In the genomic region with DNA sequence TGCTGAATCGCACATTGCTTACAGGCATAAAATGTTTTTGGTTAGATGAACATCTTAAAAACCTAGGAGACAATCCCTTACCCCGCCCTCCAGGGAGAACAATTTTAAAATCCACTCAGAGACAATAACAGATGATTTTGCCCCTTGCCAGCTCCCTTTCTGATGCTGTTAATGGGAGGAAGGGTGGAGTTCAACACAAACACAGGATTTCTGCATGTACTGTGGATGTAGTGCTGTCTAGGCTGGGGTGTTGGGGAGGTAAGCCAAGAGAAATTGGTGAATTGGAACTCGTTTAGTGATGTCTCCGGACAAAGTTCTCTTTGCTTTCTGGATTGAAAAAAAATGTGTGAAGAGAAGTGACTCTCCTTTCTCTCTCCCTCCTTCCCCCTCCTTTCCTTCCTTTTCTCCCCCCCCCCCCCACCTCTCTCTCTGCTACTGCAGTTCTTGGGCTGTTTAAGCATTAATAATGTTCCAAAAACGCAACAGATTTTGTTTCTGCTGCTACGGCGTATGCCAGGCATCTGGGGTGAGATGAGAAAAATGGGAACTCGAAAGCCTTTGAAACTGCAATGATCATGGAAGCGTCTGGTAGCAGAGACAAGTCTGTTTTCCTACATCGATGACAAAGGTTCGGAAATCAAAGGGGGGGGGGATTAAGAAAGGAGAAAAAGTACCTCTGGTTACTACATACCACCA, we compare ENCODE assay signal across 10 mouse cellular contexts.
DNase-seq lines count a peak whose midpoint lies in the region; ATAC-seq and TF ChIP-seq lines count a peak whose summit lies in the region.
"Had no signal": no experiment of that assay in that cellular context is flagged by ENCODE, and none has a peak within 500 bp of the region (broad histone marks: within the 10 kb centered on the region; RNA-seq: fewer than 3 reads in every experiment).

No protein-coding gene starts in this region.

- no peak overlapping the region for H3K27ac ChIP-seq in intestine, embryonic 14.5 days (ENCODE audit: low read depth)
- no peak overlapping the region for H3K27ac ChIP-seq in intestine, embryonic 15.5 days
- peak overlapping the region; percentile 27; the same call in 1 of the 2 replicates for H3K27ac ChIP-seq in hindbrain, postnatal 0 days
- no peak overlapping the region for H3K27ac ChIP-seq in left cerebral cortex, adult 2 months
- H3K27ac ChIP-seq: liver, embryonic 13.5 days had no signal

- H3K4me1 ChIP-seq in intestine, embryonic 14.5 days (replicated peaks; ENCODE audit: control insufficient read depth, insufficient read depth, low read length) = no peaks in the 10 kb centered on the region; the same call in 1 of the 2 replicates
- H3K4me1 ChIP-seq in intestine, embryonic 15.5 days (replicated peaks) = no peaks in the 10 kb centered on the region
- peaks cover 13% of the 10 kb centered on the region; the same call in 1 of the 2 replicates for H3K4me1 ChIP-seq in hindbrain, postnatal 0 days (ENCODE audit: insufficient read depth, low read length)
- H3K4me1 ChIP-seq: liver, embryonic 13.5 days had no signal

- WGBS in intestine, embryonic 14.5 days = 73% methylated on average over 11 of the region's 11 CpGs
- 68% methylated on average over 11 of the region's 11 CpGs for WGBS in intestine, embryonic 15.5 days
- 66% methylated on average over 11 of the region's 11 CpGs for WGBS in hindbrain, postnatal 0 days

- H3K4me3 ChIP-seq in intestine, embryonic 14.5 days (ENCODE audit: low read depth, low read length) = no peak overlapping the region
- no peak overlapping the region for H3K4me3 ChIP-seq in intestine, embryonic 15.5 days (replicated peaks)
- H3K4me3 ChIP-seq in hindbrain, postnatal 0 days (ENCODE audit: low read length) = no peak overlapping the region
- no peak overlapping the region for H3K4me3 ChIP-seq in left cerebral cortex, adult 2 months
- H3K4me3 ChIP-seq: liver, embryonic 13.5 days had no signal

- intact Hi-C loops in left cerebral cortex, adult 2 months (cut with DNase I) = no loop called here

- ATAC-seq in intestine, embryonic 14.5 days (replicated peaks; ENCODE audit: low FRiP score, low TSS enrichment, low read depth) = no peak
- no peak for ATAC-seq in intestine, embryonic 15.5 days
- no peak for ATAC-seq in hindbrain, postnatal 0 days

- no peaks in the 10 kb centered on the region for H3K27me3 ChIP-seq in intestine, embryonic 14.5 days (replicated peaks; ENCODE audit: control insufficient read depth, insufficient read depth, low read length)
- no peaks in the 10 kb centered on the region for H3K27me3 ChIP-seq in intestine, embryonic 15.5 days (replicated peaks)
- H3K27me3 ChIP-seq in hindbrain, postnatal 0 days (ENCODE audit: insufficient read depth, low read length) = no peaks in the 10 kb centered on the region

- no peak for TF ChIP-seq CTCF in hindbrain, postnatal 0 days (IDR thresholded peaks at IDR 0.05; ENCODE audit: low read depth)
- TF ChIP-seq CTCF in left cerebral cortex, adult 2 months (IDR thresholded peaks at IDR 0.05) = no peak

- no peaks in the 10 kb centered on the region for H3K36me3 ChIP-seq in intestine, embryonic 14.5 days (ENCODE audit: control insufficient read depth, insufficient read depth, low read length)
- no peaks in the 10 kb centered on the region for H3K36me3 ChIP-seq in intestine, embryonic 15.5 days
- no peaks in the 10 kb centered on the region for H3K36me3 ChIP-seq in hindbrain, postnatal 0 days (ENCODE audit: insufficient read depth, low read length)
- H3K36me3 ChIP-seq: G1E; liver, embryonic 13.5 days had no signal

- DNase-seq in cerebellum, postnatal 14 days = peak; percentile 20 to 23
- DNase-seq in cerebellum, postnatal 25 days = no peak
- peak; percentile 16 for DNase-seq in intestine, embryonic 14.5 days (ENCODE audit: low spot score)
- peak; percentile 25 for DNase-seq in hindbrain, postnatal 0 days (ENCODE audit: low spot score)
- DNase-seq in lung, postnatal 14 days = peak; percentile 17
- no peak for DNase-seq in thymus, postnatal 10 days (ENCODE audit: low spot score in 2 of 2)
- no peak for DNase-seq in left cerebral cortex, adult 2 months (ENCODE audit: extremely low spot score in 1 of 2, low spot score in 2 of 2)
- DNase-seq: liver, embryonic 13.5 days had no signal

- no peak overlapping the region for H3K9ac ChIP-seq in intestine, embryonic 14.5 days (ENCODE audit: low read length)
- H3K9ac ChIP-seq in intestine, embryonic 15.5 days = no peak overlapping the region
- H3K9ac ChIP-seq in hindbrain, postnatal 0 days (replicated peaks; ENCODE audit: low read length) = no peak overlapping the region
- H3K9ac ChIP-seq: liver, embryonic 13.5 days had no signal

- no peak overlapping the region for H3K4me2 ChIP-seq in intestine, embryonic 14.5 days (ENCODE audit: low read length)
- no peak overlapping the region for H3K4me2 ChIP-seq in intestine, embryonic 15.5 days (replicated peaks)
- H3K4me2 ChIP-seq in hindbrain, postnatal 0 days (ENCODE audit: low read depth, low read length) = no peak overlapping the region
- H3K4me2 ChIP-seq: liver, embryonic 13.5 days had no signal

- H3K9me3 ChIP-seq in intestine, embryonic 14.5 days (ENCODE audit: control insufficient read depth, low read length) = no peaks in the 10 kb centered on the region
- no peaks in the 10 kb centered on the region for H3K9me3 ChIP-seq in intestine, embryonic 15.5 days
- no peaks in the 10 kb centered on the region for H3K9me3 ChIP-seq in hindbrain, postnatal 0 days (ENCODE audit: low read length)
- H3K9me3 ChIP-seq: G1E; liver, embryonic 13.5 days had no signal

Comparison
In these comparisons a context has a peak if more than half of its experiments do, and no peak if none do; other contexts are left out.
1. DNase-seq: peak in cerebellum, postnatal 14 days (2 of 2), intestine, embryonic 14.5 days (single experiment), hindbrain, postnatal 0 days (single experiment) and lung, postnatal 14 days (single experiment); none in cerebellum, postnatal 25 days (0 of 2), thymus, postnatal 10 days (0 of 2) and left cerebral cortex, adult 2 months (0 of 2).